ENCODE assay signal across 9 mouse cellular contexts in genomic region chr17:84081751-84082352, GRCm38 (mm10).
A peak's percentile ranks its signal among the peaks of the same experiment; 100 is the strongest.
DNase-seq lines count a peak whose midpoint lies in the region; TF ChIP-seq lines count a peak whose summit lies in the region.
"Had no signal": no experiment of that assay in that cellular context is flagged by ENCODE, and none has a peak within 500 bp of the region (broad histone marks: within the 10 kb centered on the region; RNA-seq: fewer than 3 reads in every experiment).

No protein-coding gene starts in this region.

- TF ChIP-seq POLR2A in embryonic fibroblast, embryonic 13.5 days (IDR thresholded peaks at IDR 0.05; ENCODE audit: low read depth, low read length), result no peak

- peaks cover 27% of the 10 kb centered on the region for H3K4me1 ChIP-seq in embryonic fibroblast, embryonic 13.5 days (ENCODE audit: control insufficient read depth, insufficient read depth, low read length)

- intact Hi-C loops in heart, postnatal 10 days (cut with DNase I), result no loop called here

- peak overlapping the region; percentile 96 for H3K27ac ChIP-seq in embryonic fibroblast, embryonic 13.5 days (ENCODE audit: insufficient read depth, low read length)
- H3K27ac ChIP-seq: liver, embryonic 14.5 days had no signal

- TF ChIP-seq CTCF in embryonic fibroblast, embryonic 13.5 days (IDR thresholded peaks at IDR 0.05; ENCODE audit: borderline replicate concordance, insufficient read depth, low read length), result no peak

- H3K4me3 ChIP-seq in embryonic fibroblast, embryonic 13.5 days (ENCODE audit: insufficient read depth, low read length), result no peak overlapping the region

- peak; percentile 95 for DNase-seq in 3T3-L1 (ENCODE audit: low read depth, low spot score)
- peak; percentile 51 for DNase-seq in adrenal gland, postnatal 25 days
- DNase-seq in heart, postnatal 10 days, result peak; percentile 66 to 71
- DNase-seq in kidney, postnatal 4 days, result peak; percentile 67 to 78
- DNase-seq in lung, postnatal 4 days, result peak; percentile 49 to 75
- DNase-seq in urinary bladder, postnatal 4 days (ENCODE audit: low spot score in 2 of 2), result peak; percentile 71
- no peak for DNase-seq in spleen, postnatal 36 days (ENCODE audit: low spot score in 2 of 2)

Comparison
In these comparisons a context has a peak if more than half of its experiments do, and no peak if none do; other contexts are left out.
1. DNase-seq: peak in 3T3-L1 (single experiment), adrenal gland, postnatal 25 days (single experiment), heart, postnatal 10 days (2 of 2), kidney, postnatal 4 days (2 of 2), lung, postnatal 4 days (2 of 2) and urinary bladder, postnatal 4 days (2 of 2); none in spleen, postnatal 36 days (0 of 2).